Mouse (Mus musculus) neutrophil, adult 5-6 weeks (primary cell): ENCODE results near the gene Gm10198. TPM values are rescaled to one million over a fixed set of nuclear protein-coding genes. Genes with fewer than 3 reads are reported as not detected.

Experiments
- ATAC-seq: fragments of 151-379, 151-347 bp; 2 replicates; pipeline ENCODE4 v1.8.0; 2017; ENCODE audit warnings: mild to moderate bottlenecking, moderate TSS enrichment; ENCODE audit not compliant: insufficient number of reproducible peaks, poor library complexity, low FRiP score, severe bottlenecking; ENCODE audit errors: extremely low read depth
- total RNA-seq: library from RNA; stranded (forward); fragments of 200-1000 nt; gene quantifications from 2 replicates; pipeline ENCODE4 v1.2.3, GENCODE M21; 2017

Gm10198 gene
- total RNA-seq, 1 experiment from 2014 or later: not detected

GRCm38 (mm10) chr13:111634163-111635160, 41.9 kb downstream of the Gm10198 start:
- ATAC-seq: peak; percentile 74

DNA sequence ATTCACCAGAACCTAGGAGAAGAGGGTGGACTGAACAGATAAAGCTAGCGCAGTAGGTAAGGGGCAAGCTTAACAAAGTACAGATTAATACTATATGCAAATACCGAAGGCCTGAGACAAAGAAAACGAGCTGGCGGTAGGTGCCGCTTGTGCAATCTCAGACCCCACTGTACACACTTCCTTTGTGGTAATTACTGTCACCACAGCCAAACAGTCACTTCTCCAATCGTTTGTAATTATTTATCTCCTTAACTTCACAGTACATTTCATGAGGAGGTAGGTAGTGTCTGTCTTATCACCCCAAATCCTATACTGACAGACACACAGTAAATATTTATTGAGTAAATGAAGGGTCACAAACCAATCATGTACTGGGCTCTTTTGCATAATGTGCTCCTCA, 47.7 kb downstream of the Gm10198 start:
- peak; percentile 85 for ATAC-seq

Other genes starting within 250 kb of the Gm10198 start
- 245 and 281 TPM in 2 replicates for gene Gpbp1, start 102.7 kb upstream of the Gm10198 start, total RNA-seq
- not detected in 2 replicates for gene Gm49496, start 42.8 kb upstream of the Gm10198 start, total RNA-seq
- gene Mier3, start 88.2 kb downstream of the Gm10198 start, total RNA-seq: 76.1 and 79.4 TPM in 2 replicates
- gene Map3k1, start 216.2 kb downstream of the Gm10198 start, total RNA-seq: 242 and 277 TPM in 2 replicates